Mouse (Mus musculus) olfactory bulb, adult 2 months (tissue): Measurements from ENCODE around the gene Mtmr1. TPM values are rescaled to one million over a fixed set of nuclear protein-coding genes. Genes with fewer than 3 reads are reported as not detected.

Source experiments
- H3K27ac ChIP-seq: fragments of 200-500 bp; 2 replicates; pipeline ENCODE4 v1.5.1; 2012; ENCODE audit warnings: low read depth, low read length; ENCODE audit not compliant: insufficient read depth
- H3K4me1 ChIP-seq: fragments of 200-500 bp; 2 replicates; pipeline ENCODE4 v1.6.1; 2012; ENCODE audit warnings: low read length; ENCODE audit not compliant: control insufficient read depth, insufficient read depth
- H3K4me3 ChIP-seq: fragments of 200-500 bp; 2 replicates; pipeline ENCODE4 v1.5.1; 2012; ENCODE audit warnings: mild to moderate bottlenecking, low read depth, low read length, moderate library complexity; ENCODE audit not compliant: insufficient read depth
- CTCF ChIP-seq: fragments of 200-500 bp; IDR thresholded peaks from 2 replicates; pipeline ENCODE4 v1.5.1; 2012; ENCODE audit warnings: low read depth, mild to moderate bottlenecking, low read length, moderate library complexity; ENCODE audit not compliant: insufficient read depth
- POLR2A ChIP-seq: fragments of 200-500 bp; IDR thresholded peaks from 2 replicates; pipeline ENCODE4 v1.6.1; 2012; ENCODE audit warnings: mild to moderate bottlenecking, low read depth, low read length, moderate library complexity; ENCODE audit not compliant: insufficient read depth
- WGBS: fragments of 180-500 bp; shearing (Covaris S2); methylation state at CpG from one replicate; pipeline ENCODE4 v1.1.7; 2018; 5-methylcytosine and 5-hydroxymethylcytosine counted together
- polyA plus RNA-seq: library from polyadenylated mRNA; stranded (reverse); fragments of >200 nt; gene quantifications from 2 replicates; pipeline ENCODE4 v1.2.4, GENCODE M21; 2012; ENCODE audit warnings: low replicate concordance; ENCODE audit not compliant: missing spikeins, insufficient read depth, insufficient read length

Mtmr1 gene
- polyA plus RNA-seq, 1 experiment: not detected

- 49% methylated on average over 5 of the region's 5 CpGs for WGBS
Measured at GRCm38 (mm10) chrX:71381571-71381970, 17.0 kb downstream of the Mtmr1 start.

GRCm38 (mm10) chrX:71396326-71396725 is 31.8 kb downstream of the Mtmr1 start:
- TF ChIP-seq POLR2A (no peak), CTCF (no peak)
- H3K4me1 ChIP-seq: no peaks in the 10 kb centered on the region
- no peak overlapping the region for H3K27ac ChIP-seq
- no peak overlapping the region for H3K4me3 ChIP-seq
- 84% methylated on average over 4 of the region's 4 CpGs for WGBS

More at GRCm38 (mm10) chrX:71381571-71381970, 17.0 kb downstream of the Mtmr1 start:
- no peak for TF ChIP-seq POLR2A
- no peak for TF ChIP-seq CTCF
- Histone ChIP-seq H3K27ac (no peak overlapping the region), H3K4me3 (no peak overlapping the region), H3K4me1 (no peaks in the 10 kb centered on the region)

GRCm38 (mm10) chrX:71406290-71406689 is 41.7 kb downstream of the Mtmr1 start:
- H3K4me3 ChIP-seq: no peak overlapping the region
- TF ChIP-seq POLR2A (no peak), CTCF (no peak)
- no peak overlapping the region for H3K27ac ChIP-seq
- H3K4me1 ChIP-seq: no peaks in the 10 kb centered on the region

GRCm38 (mm10) chrX:71408386-71408785 is 43.8 kb downstream of the Mtmr1 start:
- Histone ChIP-seq H3K4me3 (no peak overlapping the region), H3K4me1 (no peaks in the 10 kb centered on the region), H3K27ac (no peak overlapping the region)
- 52% methylated on average over 1 of the region's 1 CpGs for WGBS
- TF ChIP-seq CTCF (no peak), POLR2A (no peak)

- 73% methylated on average over 3 of the region's 3 CpGs for WGBS
- H3K4me3 ChIP-seq: no peak overlapping the region
- no peaks in the 10 kb centered on the region for H3K4me1 ChIP-seq
- H3K27ac ChIP-seq: no peak overlapping the region
- TF ChIP-seq CTCF: no peak
- TF ChIP-seq POLR2A: no peak
Measured at GRCm38 (mm10) chrX:71412776-71413175, 48.2 kb downstream of the Mtmr1 start.

GRCm38 (mm10) chrX:71413616-71414015 is 49.1 kb downstream of the Mtmr1 start:
- Histone ChIP-seq H3K4me1 (no peaks in the 10 kb centered on the region), H3K4me3 (no peak overlapping the region), H3K27ac (no peak overlapping the region)
- TF ChIP-seq CTCF (no peak), POLR2A (no peak)
- 92% methylated on average over 4 of the region's 4 CpGs for WGBS

- Histone ChIP-seq H3K4me3 (no peak overlapping the region), H3K27ac (no peak overlapping the region), H3K4me1 (peaks cover 5% of the 10 kb centered on the region; the same call in 1 of the 2 replicates)
- TF ChIP-seq POLR2A (no peak), CTCF (no peak)
- WGBS: 82% methylated on average over 1 of the region's 1 CpGs
Measured at GRCm38 (mm10) chrX:71424852-71425251, 60.3 kb downstream of the Mtmr1 start.

- Histone ChIP-seq H3K4me3 (no peak overlapping the region), H3K27ac (no peak overlapping the region), H3K4me1 (peaks cover 5% of the 10 kb centered on the region; the same call in 1 of the 2 replicates)
- 43% methylated on average over 9 of the region's 9 CpGs for WGBS
- TF ChIP-seq CTCF (peak; percentile 34; the same call in 1 of the 2 replicates), POLR2A (no peak)
Measured at GRCm38 (mm10) chrX:71425746-71426519, 61.4 kb downstream of the Mtmr1 start.

- no peak for TF ChIP-seq POLR2A
- no peak for TF ChIP-seq CTCF
- H3K4me1 ChIP-seq: peaks cover 5% of the 10 kb centered on the region; the same call in 1 of the 2 replicates
- no peak overlapping the region for H3K4me3 ChIP-seq
- no peak overlapping the region for H3K27ac ChIP-seq
Measured at GRCm38 (mm10) chrX:71427491-71427890, 62.9 kb downstream of the Mtmr1 start.
